Mouse (Mus musculus): ENCODE measurements around the gene Fam217b. TPM values are rescaled to one million over a fixed set of nuclear protein-coding genes. Genes with fewer than 3 reads are reported as not detected.

Fam217b gene
- total and polyA plus RNA-seq, 2 experiments from 2014 or later: 20.0 to 24.8 TPM

DNA sequence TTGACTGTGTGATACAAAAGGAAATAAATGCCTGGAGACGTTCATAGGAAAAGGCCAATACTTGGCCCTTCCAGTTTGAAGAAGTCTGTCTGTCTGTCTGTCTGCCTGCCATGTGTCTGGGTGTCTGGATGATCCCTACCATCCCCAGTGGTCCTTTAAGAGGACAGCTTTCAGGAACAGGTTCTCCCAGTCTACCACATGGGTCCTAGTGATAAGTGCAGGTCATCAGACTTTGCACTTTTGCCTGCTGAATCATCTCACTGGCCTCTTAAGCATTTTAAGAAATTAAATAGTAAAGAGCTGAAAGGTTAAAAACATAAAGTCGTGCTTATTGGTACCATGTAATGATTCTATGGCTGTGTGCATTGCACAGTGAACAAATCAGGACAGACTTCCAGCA, 19.2 kb downstream of the Fam217b start:
- no peak overlapping the region for H3K27ac ChIP-seq

DNA sequence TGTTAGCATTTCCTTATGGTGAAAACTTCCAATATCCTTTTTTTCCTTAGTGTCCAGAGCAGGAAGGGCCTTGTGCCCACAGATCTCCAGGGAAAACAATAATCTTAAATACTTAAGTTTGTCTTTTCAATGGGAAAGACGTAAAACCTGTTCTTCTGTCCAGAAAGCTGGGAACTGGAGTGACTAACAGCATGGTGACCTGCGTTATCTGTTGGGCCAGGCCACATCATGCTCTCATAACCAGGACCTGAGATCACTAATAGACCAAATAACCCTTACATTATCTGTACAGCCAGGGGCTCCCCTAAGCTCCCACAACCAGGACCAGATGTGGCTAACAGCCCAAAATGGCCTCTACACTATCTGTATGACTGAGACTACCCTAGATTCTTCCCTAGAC, 19.6 kb downstream of the Fam217b start:
- ATAC-seq (no peak), DNase-seq (ENCODE audit: low spot score) (no peak)
- Histone ChIP-seq H3K27ac (no peak overlapping the region), H3K9ac (replicated peaks; ENCODE audit: low read length) (no peak overlapping the region), H3K27me3 (ENCODE audit: insufficient read depth, low read length) (no peaks in the 10 kb centered on the region), H3K9me3 (ENCODE audit: low read length) (no peaks in the 10 kb centered on the region), H3K36me3 (ENCODE audit: insufficient read depth, low read length) (no peaks in the 10 kb centered on the region), H3K4me1 (ENCODE audit: insufficient read depth, low read length) (no peaks in the 10 kb centered on the region), H3K4me3 (ENCODE audit: low read length) (no peak overlapping the region), H3K4me2 (ENCODE audit: low read depth, low read length) (no peak overlapping the region)
- WGBS: 91% methylated on average over 2 of the region's 2 CpGs
- no peak for TF ChIP-seq CTCF (IDR thresholded peaks at IDR 0.05; ENCODE audit: low read depth)

More for the DNA sequence above, 19.2 kb downstream of the Fam217b start:
- Histone ChIP-seq H3K36me3 (ENCODE audit: insufficient read depth, low read length) (no peaks in the 10 kb centered on the region), H3K9me3 (ENCODE audit: low read length) (no peaks in the 10 kb centered on the region), H3K4me1 (ENCODE audit: insufficient read depth, low read length) (no peaks in the 10 kb centered on the region), H3K4me2 (ENCODE audit: low read depth, low read length) (no peak overlapping the region), H3K27me3 (ENCODE audit: insufficient read depth, low read length) (no peaks in the 10 kb centered on the region), H3K4me3 (ENCODE audit: low read length) (no peak overlapping the region), H3K9ac (replicated peaks; ENCODE audit: low read length) (no peak overlapping the region)
- WGBS: 76% methylated on average over 2 of the region's 2 CpGs
- DNase-seq (ENCODE audit: low spot score): no peak
- no peak for TF ChIP-seq CTCF (IDR thresholded peaks at IDR 0.05; ENCODE audit: low read depth)
- no peak for ATAC-seq

DNA sequence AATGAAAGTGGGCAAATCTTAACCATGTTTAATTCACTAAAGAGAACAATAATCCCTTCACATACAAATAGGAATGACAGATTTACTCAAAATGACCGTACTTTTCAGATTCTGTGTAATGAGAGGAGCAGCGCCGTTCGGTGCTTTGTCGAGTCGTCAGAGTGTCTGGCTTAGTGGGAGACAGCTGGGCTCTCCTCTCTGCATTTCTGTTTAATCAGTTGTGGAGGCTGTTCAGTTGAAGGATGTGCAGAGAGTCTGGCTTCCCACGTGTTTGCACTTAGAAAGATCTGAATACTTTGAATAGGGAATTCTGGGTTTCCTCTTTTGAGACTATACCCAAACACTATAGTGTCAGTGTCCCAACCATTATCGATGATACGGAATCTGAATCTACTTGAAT, 23.0 kb downstream of the Fam217b start:
- no peaks in the 10 kb centered on the region for H3K4me1 ChIP-seq (ENCODE audit: insufficient read depth, low read length)
- no peak for TF ChIP-seq CTCF (IDR thresholded peaks at IDR 0.05; ENCODE audit: low read depth)
- H3K4me3 ChIP-seq (ENCODE audit: low read length): no peak overlapping the region
- ATAC-seq (no peak), DNase-seq (ENCODE audit: low spot score) (no peak)
- no peak overlapping the region for H3K27ac ChIP-seq
- no peak overlapping the region for H3K9ac ChIP-seq (replicated peaks; ENCODE audit: low read length)
- H3K9me3 ChIP-seq (ENCODE audit: low read length): no peaks in the 10 kb centered on the region
- no peaks in the 10 kb centered on the region for H3K27me3 ChIP-seq (ENCODE audit: insufficient read depth, low read length)
- no peaks in the 10 kb centered on the region for H3K36me3 ChIP-seq (ENCODE audit: insufficient read depth, low read length)
- H3K4me2 ChIP-seq (ENCODE audit: low read depth, low read length): no peak overlapping the region
- WGBS: 52% methylated on average over 9 of the region's 9 CpGs

DNA sequence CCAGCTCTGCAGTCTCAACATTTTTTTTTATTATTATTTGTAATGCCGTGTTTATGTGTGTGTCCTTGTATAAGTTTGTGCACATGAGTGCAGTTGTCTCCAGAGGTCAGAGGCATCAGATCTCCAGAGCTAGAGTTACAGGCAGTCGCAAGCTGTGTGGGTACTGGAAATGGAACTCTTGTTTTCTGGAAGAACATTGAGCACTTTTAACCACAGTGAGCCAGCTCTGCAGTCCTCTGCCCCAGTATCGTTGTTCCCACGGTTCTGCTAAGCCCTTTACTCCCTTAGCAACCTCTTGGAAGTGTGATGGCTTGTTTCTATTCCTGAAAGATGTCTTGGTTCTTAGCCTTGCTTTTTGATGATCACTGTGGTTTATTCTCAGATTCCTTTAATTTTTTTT, 35.1 kb downstream of the Fam217b start:
- no peak for TF ChIP-seq CTCF (IDR thresholded peaks at IDR 0.05; ENCODE audit: low read depth)
- no peak overlapping the region for H3K4me2 ChIP-seq (ENCODE audit: low read depth, low read length)
- no peak overlapping the region for H3K9ac ChIP-seq (replicated peaks; ENCODE audit: low read length)
- H3K4me1 ChIP-seq (ENCODE audit: insufficient read depth, low read length): no peaks in the 10 kb centered on the region
- WGBS: 72% methylated on average over 4 of the region's 4 CpGs
- no peak overlapping the region for H3K27ac ChIP-seq
- H3K9me3 ChIP-seq (ENCODE audit: low read length): no peaks in the 10 kb centered on the region
- H3K4me3 ChIP-seq (ENCODE audit: low read length): no peak overlapping the region
- H3K36me3 ChIP-seq (ENCODE audit: insufficient read depth, low read length): no peaks in the 10 kb centered on the region
- no peaks in the 10 kb centered on the region for H3K27me3 ChIP-seq (ENCODE audit: insufficient read depth, low read length)
- ATAC-seq: no peak
- no peak for DNase-seq (ENCODE audit: low spot score)

DNA sequence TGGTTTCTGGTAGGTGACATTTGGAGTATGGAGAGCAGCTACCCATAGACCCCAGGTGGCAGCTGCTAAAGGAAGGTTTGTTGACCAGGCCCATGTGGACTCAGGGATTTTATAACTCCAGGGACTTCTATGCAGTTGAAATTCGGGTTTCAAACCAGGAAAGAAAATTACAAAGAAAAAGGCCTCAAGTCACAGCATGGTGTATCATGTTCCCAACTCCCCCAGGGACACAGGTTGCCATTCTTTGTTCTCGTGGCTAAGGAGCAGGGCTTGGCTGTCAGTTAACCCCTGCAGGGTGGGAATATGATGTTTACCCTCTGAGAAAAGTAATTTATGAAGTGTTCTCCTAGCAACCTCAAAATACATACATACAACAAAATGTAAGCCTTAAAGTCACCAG, 35.9 kb downstream of the Fam217b start:
- DNase-seq (ENCODE audit: low spot score) (no peak), ATAC-seq (no peak)
- TF ChIP-seq CTCF (IDR thresholded peaks at IDR 0.05; ENCODE audit: low read depth): no peak
- no peak overlapping the region for H3K4me2 ChIP-seq (ENCODE audit: low read depth, low read length)
- H3K9ac ChIP-seq (replicated peaks; ENCODE audit: low read length): no peak overlapping the region
- no peaks in the 10 kb centered on the region for H3K4me1 ChIP-seq (ENCODE audit: insufficient read depth, low read length)
- H3K27ac ChIP-seq: no peak overlapping the region
- H3K27me3 ChIP-seq (ENCODE audit: insufficient read depth, low read length): no peaks in the 10 kb centered on the region
- 15% methylated on average over 2 of the region's 2 CpGs for WGBS
- H3K9me3 ChIP-seq (ENCODE audit: low read length): no peaks in the 10 kb centered on the region
- H3K36me3 ChIP-seq (ENCODE audit: insufficient read depth, low read length): no peaks in the 10 kb centered on the region
- H3K4me3 ChIP-seq (ENCODE audit: low read length): no peak overlapping the region

DNA sequence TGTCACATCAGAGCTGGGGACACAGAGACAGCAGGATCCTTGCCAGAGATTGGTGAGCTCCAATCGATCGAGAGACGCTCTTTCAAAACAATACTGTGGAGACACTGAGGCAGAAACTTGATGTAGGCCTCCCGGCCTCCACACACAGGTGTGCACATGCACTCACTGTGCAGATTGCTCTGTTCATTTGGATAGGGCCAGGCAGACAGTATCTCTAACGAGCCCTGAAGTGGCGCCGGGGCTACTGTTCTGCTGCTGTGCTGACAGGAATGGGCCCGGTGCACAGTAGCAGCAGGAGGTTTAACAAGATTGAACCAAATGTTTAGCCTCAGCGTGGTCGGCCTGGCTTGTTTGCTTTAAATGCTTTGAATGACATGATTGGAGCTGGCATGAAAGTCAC, 36.6 kb downstream of the Fam217b start:
- ATAC-seq (no peak), DNase-seq (ENCODE audit: low spot score) (no peak)
- TF ChIP-seq CTCF (IDR thresholded peaks at IDR 0.05; ENCODE audit: low read depth): no peak
- WGBS: 53% methylated on average over 10 of the region's 10 CpGs
- Histone ChIP-seq H3K27me3 (ENCODE audit: insufficient read depth, low read length) (no peaks in the 10 kb centered on the region), H3K4me1 (ENCODE audit: insufficient read depth, low read length) (0 out of 2 replicates have a peak, but pooled peaks cover 4% of the 10 kb centered on the region), H3K9me3 (ENCODE audit: low read length) (no peaks in the 10 kb centered on the region), H3K4me3 (ENCODE audit: low read length) (no peak overlapping the region), H3K4me2 (ENCODE audit: low read depth, low read length) (no peak overlapping the region), H3K36me3 (ENCODE audit: insufficient read depth, low read length) (no peaks in the 10 kb centered on the region), H3K9ac (replicated peaks; ENCODE audit: low read length) (no peak overlapping the region), H3K27ac (no peak overlapping the region)

DNA sequence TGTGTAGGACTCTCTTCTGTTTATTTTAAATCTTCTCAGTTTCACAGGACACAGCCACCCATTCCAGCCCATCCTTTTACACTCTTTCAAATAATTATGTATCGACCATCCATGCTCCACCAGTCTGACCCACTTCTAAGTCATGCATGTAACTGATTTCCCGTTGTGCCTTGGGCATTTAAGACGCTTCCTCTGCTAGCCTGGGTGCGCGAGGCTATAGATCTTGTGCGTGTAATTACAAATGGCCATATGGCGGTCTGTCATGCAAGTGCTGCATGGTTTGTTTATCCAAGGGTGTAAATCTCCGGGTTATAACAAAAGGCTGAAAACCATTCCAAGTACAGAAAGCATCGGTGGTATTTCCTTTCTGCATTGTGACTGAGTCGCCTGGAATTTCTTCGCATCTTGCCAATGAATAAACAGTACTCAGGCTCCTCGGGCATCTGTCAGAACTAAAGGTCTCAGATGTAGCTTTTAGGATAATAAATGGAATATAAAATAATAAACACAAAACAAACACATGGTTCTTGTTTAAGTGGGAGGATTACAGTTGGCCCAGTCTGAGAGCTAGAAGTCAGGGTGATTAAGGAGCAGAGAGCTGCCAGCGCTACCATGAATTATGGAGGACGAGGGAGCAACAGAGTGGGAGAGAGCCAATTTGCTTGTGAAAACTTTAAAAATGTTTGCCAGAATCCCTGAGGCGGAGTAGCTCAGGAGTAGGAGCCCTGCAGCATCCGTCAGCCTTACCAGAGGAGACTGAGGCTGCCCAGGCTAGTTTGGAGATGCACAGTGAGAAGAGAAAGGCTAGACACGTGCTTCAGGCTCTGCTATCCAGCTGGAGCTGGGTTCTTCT, 40.6 kb downstream of the Fam217b start:
- no peak overlapping the region for H3K9ac ChIP-seq (replicated peaks; ENCODE audit: low read length)
- H3K36me3 ChIP-seq (ENCODE audit: insufficient read depth, low read length): no peaks in the 10 kb centered on the region
- 23% methylated on average over 17 of the region's 17 CpGs for WGBS
- H3K27ac ChIP-seq: peak overlapping the region; percentile 5; the same call in 1 of the 2 replicates
- H3K4me2 ChIP-seq (ENCODE audit: low read depth, low read length): peak overlapping the region; percentile 21; the same call in 1 of the 2 replicates
- H3K4me1 ChIP-seq (ENCODE audit: insufficient read depth, low read length): 0 out of 2 replicates have a peak, but pooled peaks cover 4% of the 10 kb centered on the region
- H3K4me3 ChIP-seq (ENCODE audit: low read length): no peak overlapping the region
- ATAC-seq (peak; percentile 38; the same call in 1 of the 2 replicates), DNase-seq (ENCODE audit: low spot score) (peak; percentile 72)
- no peak for TF ChIP-seq CTCF (IDR thresholded peaks at IDR 0.05; ENCODE audit: low read depth)
- no peaks in the 10 kb centered on the region for H3K27me3 ChIP-seq (ENCODE audit: insufficient read depth, low read length)
- H3K9me3 ChIP-seq (ENCODE audit: low read length): no peaks in the 10 kb centered on the region

All from hindbrain, postnatal 0 days (tissue).